Mouse (Mus musculus) urinary bladder, postnatal 36 days (tissue): ENCODE data around the gene Bcl10.
"Not testable (repeated sequence)": the region's sequence is repeated elsewhere in the genome, so short reads cannot be mapped to it uniquely, and the experiment has no call there.

Source experiments
- DNase-seq, 2 experiments: peaks; one replicate each; pipeline ENCODE4 v3.0.0; 2022; ENCODE audit warnings: low spot score in 2 of 2, mixed read lengths in 1 of 2

Gene Bcl10

GRCm38 (mm10) chr3:145913263-145913662, 9.3 kb upstream of the Bcl10 start:
- no peak for DNase-seq

- DNase-seq: not testable (repeated sequence)
These were observed 8.7 kb upstream of the Bcl10 start for GRCm38 (mm10) chr3:145913942-145914341.

GRCm38 (mm10) chr3:145916374-145916773, 6.2 kb upstream of the Bcl10 start:
- no peak for DNase-seq

GRCm38 (mm10) chr3:145916826-145917225, 5.8 kb upstream of the Bcl10 start:
- DNase-seq: peak; percentile 8 to 22

GRCm38 (mm10) chr3:145922971-145923370, 367 bp downstream of the Bcl10 start:
- no peak for DNase-seq

GRCm38 (mm10) chr3:145923874-145924577, 1.4 kb downstream of the Bcl10 start:
- peak; percentile 98 to 99 for DNase-seq

- peak; percentile 35 to 48 for DNase-seq
These were observed 2.2 kb downstream of the Bcl10 start for GRCm38 (mm10) chr3:145924649-145925337.

- no peak for DNase-seq
These were observed 2.9 kb downstream of the Bcl10 start for GRCm38 (mm10) chr3:145925506-145925905.

- DNase-seq: no peak
These were observed 7.2 kb downstream of the Bcl10 start for GRCm38 (mm10) chr3:145929525-145930400.

- no peak for DNase-seq
These were observed 11.2 kb downstream of the Bcl10 start for GRCm38 (mm10) chr3:145933845-145934244.

GRCm38 (mm10) chr3:145937505-145938404, 15.2 kb downstream of the Bcl10 start, which contains the start of gene 2410004B18Rik:
2410004B18Rik (plus strand) TSS chr3:145938014.
- peak; percentile 88 to 91 for DNase-seq

- DNase-seq: no peak
These were observed 16.1 kb downstream of the Bcl10 start for GRCm38 (mm10) chr3:145938405-145939349.

- no peak for DNase-seq
These were observed 16.8 kb downstream of the Bcl10 start for GRCm38 (mm10) chr3:145939402-145939801.

GRCm38 (mm10) chr3:145939971-145940370, 17.4 kb downstream of the Bcl10 start:
- DNase-seq: no peak

- DNase-seq: peak in 1 of 2 experiments; percentile 62
These were observed 19.4 kb downstream of the Bcl10 start for GRCm38 (mm10) chr3:145941971-145942370.

GRCm38 (mm10) chr3:145944348-145944747, 21.7 kb downstream of the Bcl10 start:
- no peak for DNase-seq

- no peak for DNase-seq
These were observed 23.3 kb downstream of the Bcl10 start for GRCm38 (mm10) chr3:145945904-145946303.

GRCm38 (mm10) chr3:145946654-145947053, 24.1 kb downstream of the Bcl10 start:
- DNase-seq: no peak

GRCm38 (mm10) chr3:145947539-145948204, 25.1 kb downstream of the Bcl10 start:
- no peak for DNase-seq
